Comparison of ENCODE assay signal across 12 mouse cellular contexts in genomic region chr2:65140330-65140922, GRCm38 (mm10).
A peak's percentile ranks its signal among the peaks of the same experiment; 100 is the strongest.
DNase-seq lines count a peak whose midpoint lies in the region; ATAC-seq and TF ChIP-seq lines count a peak whose summit lies in the region.
"Had no signal": no experiment of that assay in that cellular context is flagged by ENCODE, and none has a peak within 500 bp of the region (broad histone marks: within the 10 kb centered on the region; RNA-seq: fewer than 3 reads in every experiment).

No protein-coding gene starts in this region.

- DNase-seq in cerebellum, adult 18-20 months, result peak; percentile 7 to 12
- DNase-seq in cerebellum, postnatal 4 days (ENCODE audit: low spot score in 2 of 2), result no peak
- DNase-seq in layer of hippocampus, adult 2 months (ENCODE audit: low spot score in 2 of 2), result no peak
- no peak for DNase-seq in layer of hippocampus, postnatal 10 days (ENCODE audit: low spot score in 2 of 2)
- DNase-seq in cerebellum, postnatal 25 days, result peak; percentile 30 to 54
- no peak for DNase-seq in right cerebral cortex, postnatal 25 days
- DNase-seq in thymus, postnatal 36 days, result no peak
- DNase-seq: kidney, adult 11 months; spleen, adult 18-20 months had no signal

- no peak for TF ChIP-seq CTCF in layer of hippocampus, adult 2 months (conservative IDR thresholded peaks at IDR 0.05)

- no peaks in the 10 kb centered on the region for H3K36me3 ChIP-seq in midbrain, embryonic 13.5 days
- H3K36me3 ChIP-seq: G1E had no signal

- peaks cover 7% of the 10 kb centered on the region; the same call in 1 of the 2 replicates for H3K4me1 ChIP-seq in midbrain, embryonic 13.5 days (replicated peaks)

- no peaks in the 10 kb centered on the region for H3K27me3 ChIP-seq in midbrain, embryonic 13.5 days

- H3K4me3 ChIP-seq in layer of hippocampus, adult 2 months, result no peak overlapping the region
- H3K4me3 ChIP-seq in midbrain, embryonic 13.5 days (replicated peaks), result no peak overlapping the region

- 63% methylated on average over 6 of the region's 6 CpGs for WGBS in midbrain, embryonic 13.5 days

- H3K9me3 ChIP-seq in midbrain, embryonic 13.5 days, result no peaks in the 10 kb centered on the region
- H3K9me3 ChIP-seq: G1E had no signal

- H3K9ac ChIP-seq in midbrain, embryonic 13.5 days (replicated peaks), result no peak overlapping the region

- peak overlapping the region; percentile 28; the same call in 1 of the 2 replicates for H3K27ac ChIP-seq in layer of hippocampus, adult 2 months
- no peak overlapping the region for H3K27ac ChIP-seq in midbrain, embryonic 13.5 days

- no peak overlapping the region for H3K4me2 ChIP-seq in midbrain, embryonic 13.5 days (replicated peaks)
- H3K4me2 ChIP-seq: liver, embryonic 11.5 days had no signal

- ATAC-seq in midbrain, embryonic 13.5 days, result peak; percentile 67; the same call in 1 of the 2 replicates

Comparison
In these comparisons a context has a peak if more than half of its experiments do, and no peak if none do; other contexts are left out.
1. DNase-seq: peak in cerebellum, adult 18-20 months (2 of 2) and cerebellum, postnatal 25 days (2 of 2); none in cerebellum, postnatal 4 days (0 of 2), layer of hippocampus, adult 2 months (0 of 2), layer of hippocampus, postnatal 10 days (0 of 2), right cerebral cortex, postnatal 25 days (single experiment) and thymus, postnatal 36 days (0 of 2).